Mouse (Mus musculus): ENCODE measurements around the gene Secisbp2.
A peak's percentile ranks its signal among the peaks of the same experiment; 100 is the strongest.

Gene Secisbp2

DNA sequence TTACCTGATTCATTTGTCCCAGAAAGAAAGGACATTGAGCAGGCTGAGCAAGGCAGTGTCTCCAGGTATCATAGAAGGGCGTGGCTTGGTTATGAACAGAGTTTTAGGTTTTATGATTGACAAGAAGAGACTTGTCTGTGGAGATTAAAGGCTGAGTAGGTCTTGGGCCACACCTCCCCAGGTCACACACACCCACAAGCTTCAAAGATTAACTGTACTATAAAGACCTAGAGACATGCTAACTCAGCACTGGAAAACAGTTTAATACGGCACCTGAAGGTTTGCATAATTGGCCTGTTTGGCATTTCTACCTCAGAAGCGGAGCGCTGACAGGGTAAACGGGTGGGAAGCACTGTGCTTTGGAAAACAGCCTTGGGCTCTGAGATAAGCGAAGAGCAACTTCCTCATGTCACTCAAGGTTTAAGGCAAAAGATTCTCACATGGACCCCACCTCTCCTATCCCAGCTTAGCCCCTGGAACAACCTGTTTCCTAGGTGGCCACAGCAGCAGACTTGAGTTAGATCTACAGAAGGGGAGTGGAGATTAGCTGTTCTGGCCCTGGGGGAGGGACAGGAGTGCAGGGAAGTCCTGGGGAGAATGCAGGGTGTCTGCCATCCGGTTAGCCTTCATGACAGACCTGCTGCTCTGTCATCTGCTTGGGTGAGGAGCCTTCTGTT lies 33.9 kb downstream of the Secisbp2 start:
- no peak for DNase-seq

DNA sequence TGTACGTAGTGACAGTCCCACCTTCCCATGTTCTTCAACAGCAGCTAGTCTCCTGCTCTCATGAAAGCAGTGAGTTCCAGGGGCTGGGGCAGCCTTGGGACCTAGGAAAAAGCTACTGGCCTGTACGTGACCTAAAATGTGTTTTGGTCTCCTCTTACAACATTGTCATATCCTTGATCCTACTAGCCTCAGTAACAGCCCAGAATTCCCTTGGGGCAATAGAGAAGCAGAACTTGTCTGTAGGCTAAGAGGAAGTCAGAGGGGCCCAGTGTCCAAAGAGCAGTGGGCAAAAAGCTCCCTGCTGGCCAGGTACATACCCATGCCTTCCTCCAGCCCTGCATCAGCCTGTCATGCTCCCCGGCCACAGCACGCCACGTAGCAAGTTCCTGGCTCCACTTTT lies 35.5 kb downstream of the Secisbp2 start:
- no peak for DNase-seq

DNA sequence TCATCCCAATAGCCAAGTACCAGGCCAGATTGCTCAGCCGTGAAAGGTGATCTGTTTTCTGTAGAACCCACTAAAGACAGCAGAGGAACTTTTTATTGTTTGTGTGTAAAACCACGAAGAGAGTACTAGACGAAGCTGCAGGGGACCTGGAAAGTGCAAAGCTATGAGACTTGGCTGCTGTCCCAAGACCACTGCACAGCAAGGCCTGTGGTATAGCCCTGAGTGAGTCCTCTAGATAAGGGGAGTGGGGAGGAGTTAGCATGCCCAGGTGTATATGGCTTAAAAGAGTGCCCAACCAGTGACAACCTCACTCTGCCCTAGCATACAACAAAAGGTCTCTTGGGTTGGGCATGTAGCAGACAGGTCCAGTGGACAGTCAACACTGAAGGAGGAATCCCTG lies 37.2 kb downstream of the Secisbp2 start:
- no peak for DNase-seq

DNA sequence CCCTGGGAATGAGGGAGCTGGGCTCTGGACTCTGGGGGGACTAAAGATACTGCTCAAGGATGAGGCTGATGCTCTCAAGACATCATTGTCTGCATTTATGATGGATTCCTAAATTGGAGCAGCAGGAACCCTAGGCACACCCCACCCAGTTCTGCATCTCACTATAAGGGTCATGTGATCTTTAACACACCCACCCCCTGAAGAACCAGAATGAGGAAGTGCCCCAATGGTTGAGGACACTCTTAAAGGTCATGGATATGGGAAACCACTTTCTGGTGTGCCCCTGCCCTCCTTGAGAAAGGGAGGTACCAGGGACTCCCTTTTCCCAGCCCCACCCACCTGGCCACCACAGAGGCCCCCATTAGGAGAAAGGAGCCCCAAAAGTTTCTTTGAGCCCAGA lies 45.0 kb downstream of the Secisbp2 start:
- no peak for DNase-seq

DNA sequence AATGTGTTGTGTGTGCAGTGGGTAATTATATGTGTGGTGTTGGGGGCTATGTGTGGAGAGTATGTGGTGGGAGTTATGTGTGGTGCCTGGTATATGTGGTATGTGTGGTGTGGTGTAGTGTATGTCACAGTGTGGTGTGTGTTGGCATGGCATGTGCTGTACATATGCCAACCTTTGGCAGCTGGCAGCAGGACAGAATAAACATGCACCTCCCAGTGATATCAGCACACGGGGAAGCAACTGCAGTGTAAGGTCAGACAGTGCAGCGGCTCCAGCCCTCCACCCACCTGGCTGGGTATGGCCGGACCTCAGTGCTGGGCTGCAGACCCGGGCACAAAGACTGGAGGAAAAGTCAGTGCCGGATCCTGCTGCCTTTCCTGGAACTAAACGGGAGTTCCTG lies 46.0 kb downstream of the Secisbp2 start:
- no peak for DNase-seq

DNA sequence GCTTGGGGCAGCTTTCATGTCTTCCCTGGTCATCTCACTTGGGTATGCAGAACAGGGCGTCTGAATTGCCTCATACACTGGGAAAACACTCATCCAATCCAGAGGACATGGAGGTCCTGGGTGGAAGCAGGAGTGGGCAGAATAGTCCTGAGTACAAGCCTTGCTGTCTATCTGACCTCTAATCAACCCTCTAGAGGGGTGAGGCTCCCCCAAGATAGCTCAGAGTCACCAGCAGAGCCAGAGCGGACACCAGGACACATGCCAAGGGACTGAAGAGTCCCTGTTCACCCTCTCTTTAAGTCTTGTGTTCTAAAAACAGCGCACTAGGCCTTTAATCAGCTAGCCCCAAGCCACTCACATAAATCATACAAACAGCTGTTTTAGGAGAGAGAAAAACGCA lies 46.4 kb downstream of the Secisbp2 start:
- DNase-seq = no peak

DNA sequence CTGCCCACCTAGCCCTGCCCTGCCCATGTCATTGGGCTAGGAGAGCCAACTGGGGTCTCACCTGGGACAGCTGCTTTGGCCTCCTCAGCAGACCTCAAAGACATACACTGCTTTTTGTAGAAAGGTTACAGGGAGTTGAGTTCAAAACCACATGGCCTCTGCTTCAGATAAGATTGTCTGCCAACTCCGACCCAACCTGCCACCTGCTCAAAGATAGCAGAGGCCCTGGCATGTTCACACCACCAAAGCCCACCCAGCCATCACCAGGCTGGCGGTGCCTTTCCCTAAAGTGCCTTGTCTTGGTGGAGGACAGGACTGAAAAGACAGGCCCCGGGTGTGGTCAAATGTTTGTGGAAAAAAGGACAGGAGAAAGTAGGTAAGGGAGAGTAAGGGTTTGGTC lies 46.8 kb downstream of the Secisbp2 start:
- no peak for DNase-seq

DNA sequence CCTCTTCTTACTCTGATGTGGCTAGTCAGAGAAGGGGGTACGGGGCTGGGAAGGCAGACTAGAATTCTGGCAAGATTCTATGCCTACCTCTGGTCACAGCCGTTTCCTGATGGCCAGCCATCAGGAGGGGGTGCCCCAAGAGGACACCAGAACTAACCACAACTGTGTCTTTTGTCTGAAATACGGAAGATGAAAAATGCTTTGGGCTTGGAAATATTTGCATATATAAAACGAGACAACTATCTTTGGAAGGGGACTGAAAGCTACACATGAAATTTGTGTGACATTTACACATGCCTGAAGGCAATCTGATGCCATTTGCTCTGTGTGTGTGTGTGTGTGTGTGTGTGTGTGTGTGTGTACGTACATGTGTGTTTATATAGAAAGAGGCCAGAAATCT lies 52.4 kb downstream of the Secisbp2 start:
- no peak for DNase-seq

DNA sequence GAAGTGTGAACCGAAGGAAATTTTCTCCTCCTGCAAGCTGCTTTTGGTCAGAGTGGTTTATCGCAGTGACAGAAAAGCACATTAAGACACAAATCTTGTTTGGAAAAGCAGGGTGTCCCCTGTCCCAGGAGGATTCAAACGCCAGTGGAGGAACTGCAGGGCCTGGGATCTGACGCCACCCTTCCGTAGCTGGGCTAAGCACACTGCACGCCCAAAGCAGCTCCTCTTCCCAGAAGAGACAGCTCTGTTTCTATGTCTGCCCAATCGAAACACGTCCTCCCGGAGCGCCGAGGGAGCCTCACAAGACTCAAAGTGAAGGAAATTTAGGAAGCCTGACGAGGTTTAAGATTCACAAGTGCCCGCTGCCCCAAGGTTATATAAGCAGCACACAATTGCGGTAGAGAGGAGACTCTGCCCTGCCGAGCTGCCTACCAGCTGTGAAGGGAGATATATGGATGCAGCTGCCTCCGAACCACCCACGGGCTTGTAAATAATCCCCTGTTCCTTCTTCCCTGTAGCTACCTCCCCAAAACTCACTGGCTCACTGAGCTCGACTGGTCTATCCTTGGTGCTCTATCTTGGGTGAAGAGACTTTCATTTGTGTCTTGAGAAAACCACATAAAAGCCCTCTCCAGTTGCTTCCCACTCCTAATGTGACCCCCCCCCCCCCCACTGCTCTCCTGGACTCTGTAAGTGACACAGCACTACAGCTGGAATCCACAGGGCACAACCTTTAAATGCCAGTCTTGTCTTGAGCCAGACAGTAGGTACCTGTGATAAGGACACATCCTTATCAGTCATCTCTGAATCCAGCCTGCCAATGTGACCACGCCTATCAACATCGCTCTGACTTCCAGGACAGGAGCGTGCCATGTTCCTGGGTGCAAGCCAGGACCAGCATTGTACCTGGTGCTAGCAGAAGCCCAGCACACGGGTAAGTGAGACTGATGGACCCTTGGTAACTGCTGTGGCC lies 54.7 kb downstream of the Secisbp2 start:
- DNase-seq = no peak

DNA sequence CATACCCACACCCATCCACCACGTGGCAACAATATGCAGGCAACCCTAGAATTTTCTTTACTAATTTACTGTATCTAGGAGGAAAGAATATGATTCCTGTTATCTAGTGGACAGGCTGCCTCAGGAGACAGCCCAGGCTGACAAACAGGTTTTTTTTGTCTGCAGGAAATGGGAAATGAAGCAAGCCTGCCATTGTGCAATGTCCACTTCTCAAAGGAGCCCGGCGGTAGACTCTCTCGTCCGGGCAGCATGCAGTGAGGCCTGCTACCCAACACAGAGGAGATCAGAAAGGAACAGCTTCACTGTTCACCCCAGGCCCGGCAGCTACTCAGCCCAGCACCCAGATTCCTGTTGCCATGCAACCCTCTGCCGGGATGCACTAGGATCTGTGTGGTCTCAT lies 59.2 kb downstream of the Secisbp2 start:
- no peak for DNase-seq

DNA sequence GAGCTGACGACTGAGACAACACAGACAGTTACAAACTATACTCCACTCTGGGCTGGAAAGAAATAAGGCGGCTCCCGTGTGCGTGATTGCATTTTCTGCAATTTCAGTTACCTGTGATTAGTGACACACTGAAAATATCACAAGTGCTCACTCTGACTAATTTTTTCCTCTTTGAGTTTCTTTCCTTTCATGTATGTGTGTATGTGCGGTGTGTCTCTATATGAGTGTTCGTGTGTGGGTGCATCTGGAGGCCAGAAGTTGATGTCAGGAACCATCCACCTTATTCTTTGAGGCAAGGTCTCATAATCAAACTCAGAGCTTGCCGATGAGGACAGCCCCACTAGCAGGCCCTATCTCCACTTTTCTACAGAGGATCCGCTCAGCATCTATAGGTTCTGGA lies 60.5 kb downstream of the Secisbp2 start:
- no peak for DNase-seq

DNA sequence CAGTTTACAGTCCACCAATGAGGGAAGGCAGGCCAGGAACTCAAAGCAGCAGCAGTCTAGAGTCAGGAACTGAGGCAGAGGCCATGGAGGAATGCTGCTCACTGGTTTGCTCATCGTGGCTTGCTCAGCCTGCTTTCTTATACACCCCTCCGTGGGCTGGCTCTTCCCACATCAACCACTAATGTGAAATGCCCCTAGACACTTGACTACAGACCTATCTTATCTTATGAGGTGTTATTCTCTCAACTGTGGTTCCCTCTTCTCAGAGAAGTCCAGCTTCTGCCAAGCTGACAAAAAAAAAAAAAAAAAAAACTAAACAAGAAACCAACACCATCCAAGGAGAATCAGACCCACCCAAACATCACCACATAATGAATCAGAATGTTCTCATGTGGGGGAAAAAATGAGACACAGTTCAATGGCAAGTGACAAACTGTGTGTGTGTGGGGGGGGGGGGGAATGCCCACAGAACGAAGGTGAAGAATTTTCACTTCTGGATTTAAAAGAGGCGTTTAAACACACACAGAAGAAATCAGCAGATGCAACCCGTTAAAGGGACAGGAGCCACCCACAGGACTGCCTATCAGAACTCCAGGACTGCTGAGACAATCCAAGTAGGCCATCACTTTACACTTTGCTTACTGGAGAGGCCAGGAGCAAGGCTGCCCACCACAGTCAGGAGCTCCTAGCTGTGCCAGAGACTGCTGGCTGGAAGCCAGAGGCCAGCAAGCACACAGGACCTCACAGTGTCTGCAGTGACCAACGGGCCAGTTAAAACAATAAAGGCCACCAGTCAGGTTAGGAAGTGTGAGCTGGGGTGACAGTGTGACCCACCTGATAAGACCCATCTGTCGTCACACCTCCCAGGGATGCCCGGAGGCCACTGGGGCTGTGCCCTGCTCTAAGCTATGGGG lies 65.1 kb downstream of the Secisbp2 start:
- DNase-seq = peak; percentile 81

DNA sequence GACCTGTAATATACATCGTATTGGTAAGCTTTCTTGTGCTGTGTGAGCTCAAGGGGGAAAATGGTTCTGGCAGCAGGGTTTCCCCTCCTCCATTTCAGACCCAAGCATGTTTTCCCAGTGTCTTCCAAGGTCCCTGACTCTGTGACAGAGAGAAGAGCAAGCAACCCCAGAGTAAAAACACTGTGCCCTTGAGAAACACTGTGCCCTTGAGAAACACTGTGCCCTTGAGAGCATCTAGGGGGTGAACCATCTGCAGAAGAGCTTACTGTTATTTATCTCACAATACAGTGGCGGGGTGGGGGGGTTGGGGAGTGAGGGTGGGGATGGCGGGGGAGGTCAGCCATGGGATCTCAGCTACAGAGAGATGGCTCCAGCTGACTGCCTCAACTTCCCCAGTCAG lies 67.8 kb downstream of the Secisbp2 start:
- DNase-seq = no peak

DNA sequence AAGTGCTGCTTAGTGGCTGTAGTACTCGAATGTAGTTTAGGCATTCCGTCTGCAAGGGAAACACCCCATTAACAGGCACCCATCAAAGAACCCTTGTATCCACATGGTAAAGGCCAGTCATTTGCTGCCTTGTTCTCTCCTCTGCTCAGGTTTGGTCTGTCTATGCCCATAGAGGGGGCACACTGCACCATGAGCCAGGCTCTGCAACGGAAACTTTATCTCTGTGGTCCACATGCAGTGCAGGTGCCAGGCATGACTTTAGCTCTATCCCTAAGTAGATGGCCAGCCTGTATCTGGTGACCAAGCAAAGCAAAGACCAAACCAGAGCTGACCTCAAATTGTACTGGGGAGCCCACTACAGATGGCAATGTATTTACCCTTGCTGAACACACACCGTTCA lies 69.1 kb downstream of the Secisbp2 start:
- no peak for DNase-seq

DNA sequence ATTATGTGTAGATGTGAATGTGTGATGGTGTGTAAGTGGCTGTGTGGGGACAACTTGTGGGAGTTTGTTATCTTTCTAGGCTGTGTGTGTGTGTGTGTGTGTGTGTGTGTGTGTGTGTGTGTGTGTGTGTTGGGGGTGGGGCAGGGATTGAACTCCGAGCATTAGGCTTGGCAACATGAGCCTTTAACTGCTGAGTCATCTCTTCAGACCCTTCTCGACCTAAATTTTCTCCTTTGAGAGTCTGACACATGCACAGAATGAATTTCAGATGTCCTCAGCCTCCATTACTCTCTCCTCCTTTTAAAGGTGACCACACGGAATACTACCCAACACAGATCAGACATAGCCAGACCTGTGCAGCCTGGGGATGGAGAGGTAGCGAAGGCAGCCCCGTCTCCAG lies 71.6 kb downstream of the Secisbp2 start:
- DNase-seq = no peak

DNA sequence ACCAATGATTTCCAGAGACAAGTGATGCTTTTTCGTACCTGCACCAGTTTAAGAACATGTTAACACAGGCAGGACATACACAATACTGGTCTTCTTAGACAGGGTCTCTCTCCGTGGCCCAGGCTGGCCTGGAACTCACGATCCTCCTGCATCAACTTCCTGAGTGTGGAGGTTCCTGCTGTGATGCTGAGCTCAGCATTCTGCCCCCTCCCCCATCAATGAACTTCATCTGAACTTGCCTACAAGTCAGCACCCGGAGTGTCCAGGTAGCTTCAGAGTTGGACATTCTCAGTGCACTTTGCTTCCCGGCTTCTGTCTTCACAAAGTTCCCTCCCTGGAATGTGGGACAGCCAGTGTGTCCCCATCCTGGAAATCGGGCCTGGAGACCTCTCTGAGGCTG lies 73.1 kb downstream of the Secisbp2 start:
- no peak for DNase-seq

DNA sequence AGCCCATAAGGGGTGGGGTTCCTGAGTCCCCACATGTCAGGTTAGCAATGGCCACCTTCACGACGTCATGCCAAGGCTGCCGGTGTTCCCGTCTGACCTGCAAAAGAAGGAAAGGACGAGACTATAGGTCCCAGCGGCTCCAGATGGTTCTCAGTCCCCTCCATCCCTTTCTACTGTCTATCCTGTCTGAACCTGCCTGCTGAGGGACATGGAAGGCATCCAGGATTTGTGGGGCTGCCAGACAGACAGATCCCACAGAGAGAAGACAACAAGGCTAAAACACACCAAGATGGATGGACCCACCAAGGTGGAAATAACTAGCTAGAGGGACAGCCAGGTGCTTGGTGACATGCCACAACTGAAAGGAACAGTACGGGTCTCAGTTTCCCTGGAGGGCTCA lies 73.9 kb downstream of the Secisbp2 start:
- peak; percentile 56 for DNase-seq

DNA sequence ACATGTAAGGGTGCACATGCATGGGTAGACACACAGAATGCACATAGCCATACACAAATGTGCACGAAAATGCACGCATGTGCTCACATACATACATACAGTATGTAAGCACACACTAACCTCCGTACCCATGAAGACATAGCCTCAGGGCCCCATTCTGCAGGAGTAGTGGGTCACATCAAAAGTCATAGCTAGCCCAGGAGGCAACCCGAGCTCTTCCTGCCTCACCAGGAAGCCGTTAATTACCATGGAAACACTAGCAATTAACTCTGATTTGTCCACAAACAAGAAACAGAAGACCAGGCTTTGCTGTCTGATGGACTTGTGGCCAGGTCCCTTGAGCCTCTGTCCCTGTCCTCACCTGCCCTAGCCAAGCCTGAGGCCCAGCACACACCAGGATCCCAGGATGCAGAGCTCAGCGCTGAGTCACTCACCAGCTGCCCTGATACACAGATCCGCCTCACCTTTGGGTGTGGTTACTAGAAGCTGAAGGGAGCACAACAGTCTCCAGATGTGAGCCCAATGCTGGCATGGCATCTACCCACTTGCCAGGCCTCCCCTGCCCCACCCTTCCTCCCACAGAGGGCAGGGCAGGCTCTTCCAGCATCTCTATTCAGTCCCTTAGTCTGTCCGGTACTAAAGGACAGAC lies 74.6 kb downstream of the Secisbp2 start:
- peak; percentile 38 for DNase-seq

DNA sequence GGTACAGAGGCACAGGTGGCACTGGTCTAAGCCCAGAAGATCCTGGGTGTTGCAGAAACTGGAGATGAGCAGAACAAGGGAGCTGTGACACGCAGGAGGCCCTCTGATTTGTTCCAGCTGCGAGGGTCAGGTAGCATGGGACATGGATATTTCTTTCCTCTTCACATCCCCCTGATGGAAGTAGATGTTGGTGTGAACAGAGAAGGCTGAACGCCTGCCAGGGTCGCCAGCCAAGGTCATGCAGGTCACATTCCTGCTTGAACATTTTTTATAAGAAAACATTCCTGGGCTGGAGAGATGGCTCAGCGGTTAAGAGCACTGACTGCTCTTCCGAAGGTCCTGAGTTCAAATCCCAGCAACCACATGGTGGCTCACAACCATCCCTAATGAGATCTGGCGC lies 75.9 kb downstream of the Secisbp2 start:
- no peak for DNase-seq

DNA sequence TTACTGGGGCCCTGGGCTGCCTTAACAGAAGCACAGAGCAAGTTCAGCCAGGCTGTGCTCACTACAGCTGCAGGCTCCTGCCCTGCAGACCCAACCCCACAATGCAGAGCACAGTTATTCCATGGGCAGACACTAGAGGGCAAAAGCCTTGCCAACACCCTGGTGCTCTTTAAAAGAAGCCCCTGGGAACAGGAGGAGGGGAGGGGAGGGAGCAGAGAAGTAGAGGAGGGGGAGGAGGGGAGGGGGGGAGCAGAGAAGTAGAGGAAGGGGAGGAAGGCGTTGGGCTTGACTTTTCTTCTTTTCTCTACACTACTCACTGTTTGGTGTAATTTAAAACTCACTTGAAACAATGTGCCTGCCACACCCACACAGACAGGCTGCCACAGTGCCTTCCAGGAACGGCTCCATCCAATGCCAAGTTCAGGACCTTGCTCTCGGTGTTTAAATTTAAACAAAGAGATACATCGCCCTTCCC lies 78.4 kb downstream of the Secisbp2 start:
- no peak for DNase-seq

DNA sequence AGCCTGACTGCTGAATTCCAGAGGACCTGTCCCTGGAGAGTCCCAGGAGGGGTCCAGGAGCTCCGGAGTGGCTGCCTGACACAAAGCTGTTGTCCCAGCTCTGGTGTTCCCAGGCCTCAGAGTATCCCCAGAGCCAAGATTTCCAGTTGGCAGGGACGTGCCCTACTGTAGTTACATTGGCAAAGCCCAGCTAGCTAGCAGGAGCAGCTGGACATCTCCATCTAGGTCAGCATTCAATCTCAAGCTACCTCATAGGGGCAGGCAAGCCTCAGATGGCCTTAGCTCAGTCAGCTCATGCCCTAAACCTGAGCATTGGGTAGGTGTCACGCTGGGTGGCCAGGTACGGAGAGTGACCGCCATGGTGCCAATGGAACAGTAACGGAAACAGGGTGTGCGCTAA lies 80.0 kb downstream of the Secisbp2 start:
- DNase-seq = peak; percentile 92

DNA sequence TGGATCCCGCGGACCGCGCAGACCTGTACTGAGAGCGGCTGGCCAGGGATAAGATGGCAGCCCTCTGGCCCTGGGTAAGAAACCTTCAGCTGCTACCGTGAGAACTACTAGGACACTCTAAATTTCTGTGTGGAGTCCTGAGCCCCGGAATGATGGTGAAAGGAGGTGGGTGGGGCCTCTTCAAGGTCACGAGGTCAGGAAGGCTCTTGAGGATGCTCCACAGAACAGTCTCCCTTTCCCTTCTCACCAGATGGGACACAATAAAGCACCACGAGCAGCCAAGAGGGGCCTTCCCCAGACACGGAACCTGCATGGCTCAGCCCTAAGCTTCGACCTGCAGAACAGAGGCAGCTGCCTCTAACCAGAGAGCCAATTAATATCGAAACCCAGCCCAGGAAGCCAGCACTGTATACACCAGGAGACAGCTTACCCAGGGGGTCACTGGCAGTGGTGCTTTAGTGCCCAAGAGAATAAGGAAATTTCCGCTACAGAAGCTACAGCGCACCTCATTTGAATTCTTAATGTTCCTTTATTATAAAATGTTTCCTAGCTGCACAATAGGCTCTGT lies 80.7 kb downstream of the Secisbp2 start:
- peak; percentile 34 for DNase-seq

All from cerebellum, adult 11-12 months (tissue).